Mouse (Mus musculus) gastrocnemius, postnatal 36 days (tissue): ENCODE results near the gene Olfr1381. TPM values are rescaled to one million over a fixed set of nuclear protein-coding genes. Genes with fewer than 3 reads are reported as not detected.
"Not testable (repeated sequence)": the region's sequence is repeated elsewhere in the genome, so short reads cannot be mapped to it uniquely, and the experiment has no call there.

Source experiments
- DNase-seq, 2 experiments: peaks; one replicate each; pipeline ENCODE4 v3.0.0; 2022
- intact Hi-C: fragments of 180-260 bp; cut with DNase I; formaldehyde crosslinking; loops from one replicate; pipeline ENCODE4 v1.15.1; 2025
- long read RNA-seq, 2 experiments: library from polyadenylated mRNA; stranded (forward); transcript quantifications; one replicate each; pipeline ENCODE4 v2.0.0; 2021
- total RNA-seq, 2 experiments: library from RNA; stranded (reverse); gene quantifications; 2 replicates each; pipeline ENCODE4 v1.2.3; 2021

Olfr1381 gene
- total RNA-seq, result not detected
- long read RNA-seq, experiment 1, result 0 reads
- long read RNA-seq, experiment 2, result 0 reads

- DNase-seq, intact Hi-C loops: not testable (repeated sequence)
Measured at GRCm38 (mm10) chr11:49543149-49543548, at the start of gene Olfr1381. TSS of gene Olfr1381 (plus strand) at chr11:49543449.

DNA sequence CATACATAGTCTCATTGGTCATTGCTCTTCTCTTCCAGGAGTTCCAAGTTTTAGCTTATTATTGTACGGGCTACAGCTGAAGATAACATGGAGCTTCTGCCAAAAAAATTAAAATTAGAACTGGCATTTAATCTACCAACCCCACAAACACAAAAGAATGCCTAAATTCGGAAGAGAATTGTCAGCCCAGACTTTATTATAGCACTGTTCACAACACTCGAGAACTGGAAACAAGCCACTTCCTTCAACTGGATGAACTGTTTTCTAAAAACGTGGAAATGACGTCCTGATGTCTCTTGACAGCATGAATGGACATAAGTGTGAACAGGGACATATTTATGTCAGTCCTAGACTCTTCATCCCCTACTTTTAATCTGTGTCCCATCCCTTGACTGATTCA lies 25.2 kb upstream of the Olfr1381 start:
- intact Hi-C loops, result no loop called here
- no peak for DNase-seq

DNA sequence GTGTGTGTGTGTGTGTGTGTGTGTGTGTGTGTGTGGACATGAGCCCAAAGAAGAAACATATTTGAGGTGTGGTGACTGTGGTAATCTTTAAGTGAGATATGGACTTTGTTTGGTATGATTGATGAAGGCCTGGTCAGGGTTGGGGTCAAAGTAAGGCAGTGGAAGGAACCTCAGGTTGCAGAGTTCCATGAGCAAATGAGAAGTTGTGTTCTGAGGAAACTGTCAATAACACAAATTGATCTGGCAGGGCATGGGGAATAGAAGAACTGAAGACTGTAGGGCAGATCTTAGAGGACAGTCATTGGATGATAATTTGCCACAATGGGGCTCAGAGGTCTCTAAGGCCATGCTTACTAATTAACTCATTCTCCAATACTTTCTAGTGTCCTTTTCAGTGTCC lies 23.9 kb upstream of the Olfr1381 start, which contains the start of gene Olfr1383:
TSS of gene Olfr1383 (plus strand) at position 301 of the 400 bp plus-strand sequence.
- DNase-seq, result no peak
- intact Hi-C loops, result no loop called here

- intact Hi-C loops, result no loop called here
Measured at GRCm38 (mm10) chr11:49527947-49528346, 15.3 kb upstream of the Olfr1381 start, which contains the start of gene Olfr1382. TSS of gene Olfr1382 (plus strand) at chr11:49528247.

DNA sequence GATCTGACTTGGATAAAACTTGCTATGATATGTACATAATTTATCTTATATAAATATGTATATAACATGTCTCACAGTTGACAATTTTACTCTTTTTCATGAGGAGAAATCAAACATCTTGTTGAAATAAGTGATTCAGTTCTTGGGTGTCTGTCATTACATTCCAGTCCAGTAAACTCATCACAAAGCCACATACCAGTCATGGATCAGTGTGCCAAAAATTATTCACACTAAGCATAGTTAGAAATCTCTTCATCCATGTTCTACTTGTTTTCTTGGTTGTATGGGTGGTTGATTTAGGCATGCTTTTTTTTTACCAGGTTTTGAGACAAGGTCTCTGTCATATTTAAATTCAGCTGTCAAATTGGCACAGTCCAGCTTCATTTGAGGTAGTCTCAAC lies 10.5 kb upstream of the Olfr1381 start:
- intact Hi-C loops, result no loop called here
- no peak for DNase-seq

More at GRCm38 (mm10) chr11:49527947-49528346, 15.3 kb upstream of the Olfr1381 start, which contains the start of gene Olfr1382:
- DNase-seq, result no peak

- intact Hi-C loops, DNase-seq: not testable (repeated sequence)
Measured at GRCm38 (mm10) chr11:49536631-49537030, 6.6 kb upstream of the Olfr1381 start.

DNA sequence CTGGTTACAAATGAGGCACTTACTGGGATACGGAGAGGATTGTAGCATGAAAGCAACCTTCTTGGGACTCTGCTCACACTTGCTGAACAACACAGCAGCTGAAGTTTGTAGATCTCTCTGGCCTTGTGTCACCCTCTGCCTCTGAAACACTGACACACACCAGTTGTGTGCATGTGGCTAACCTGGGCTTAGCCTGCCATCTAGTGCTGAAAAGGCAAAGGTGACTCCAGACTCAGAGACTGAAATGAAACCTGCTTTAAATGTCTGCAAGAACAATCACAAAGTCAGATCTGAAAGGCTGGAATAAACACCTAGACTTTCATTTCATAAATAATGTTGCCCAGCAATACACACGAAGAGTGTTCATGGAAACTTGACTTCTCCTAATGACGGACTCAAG lies 10.8 kb downstream of the Olfr1381 start:
- intact Hi-C loops, result not testable (repeated sequence)

GRCm38 (mm10) chr11:49556578-49556977 lies 13.3 kb downstream of the Olfr1381 start, which contains the start of gene Olfr1380:
TSS of gene Olfr1380 (plus strand) at chr11:49556878.
- DNase-seq, intact Hi-C loops: not testable (repeated sequence)

More for the DNA sequence above, 10.8 kb downstream of the Olfr1381 start:
- not testable (repeated sequence) for DNase-seq

DNA sequence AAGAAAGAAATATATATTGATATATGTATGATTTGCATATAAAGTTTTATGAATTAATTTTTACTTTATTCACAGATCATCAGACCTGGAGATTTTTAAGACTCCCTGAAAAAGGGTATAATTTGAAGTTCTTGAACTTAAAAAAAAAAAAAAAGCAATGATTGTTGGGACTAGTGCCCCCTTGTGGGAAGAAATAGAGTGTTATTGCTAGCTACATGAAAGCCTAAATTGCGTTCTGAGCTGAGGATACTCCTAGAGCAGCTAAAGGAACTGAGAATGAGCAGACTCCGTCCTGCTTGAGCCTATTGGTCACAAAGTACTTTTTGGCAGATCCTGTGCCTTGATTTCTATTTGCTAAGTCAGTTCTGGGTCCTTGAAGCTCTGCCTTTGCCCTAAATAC lies 31.8 kb downstream of the Olfr1381 start:
- DNase-seq, intact Hi-C loops: not testable (repeated sequence)

GRCm38 (mm10) chr11:49580452-49580851 lies 37.2 kb downstream of the Olfr1381 start:
- not testable (repeated sequence) for DNase-seq

GRCm38 (mm10) chr11:49590213-49590612 lies 47.0 kb downstream of the Olfr1381 start:
- intact Hi-C loops, result no loop called here
- DNase-seq, result no peak

More at GRCm38 (mm10) chr11:49580452-49580851, 37.2 kb downstream of the Olfr1381 start:
- intact Hi-C loops, result not testable (repeated sequence)

GRCm38 (mm10) chr11:49597149-49597548 lies 53.9 kb downstream of the Olfr1381 start:
- intact Hi-C loops, DNase-seq: not testable (repeated sequence)

Other genes starting within 250 kb of the Olfr1381 start
- not detected for gene Olfr10, start 238.7 kb upstream of the Olfr1381 start, total RNA-seq
- not detected for gene Olfr1391, start 220.7 kb upstream of the Olfr1381 start, total RNA-seq
- not detected for gene Olfr1390, start 208.3 kb upstream of the Olfr1381 start, total RNA-seq
- gene Olfr1389, start 120.4 kb upstream of the Olfr1381 start, total RNA-seq, result not detected
- under 1 TPM in 1 of 2 experiments, not detected in 1; 0.08 TPM for gene Olfr1388, start 106.8 kb upstream of the Olfr1381 start, total RNA-seq
- not detected for gene Olfr1387, start 88.1 kb upstream of the Olfr1381 start, total RNA-seq
- not detected for gene Olfr1386, start 78.4 kb upstream of the Olfr1381 start, total RNA-seq
- not detected for gene Olfr1385, start 54.4 kb upstream of the Olfr1381 start, total RNA-seq
- gene Olfr1384, start 36.7 kb upstream of the Olfr1381 start, total RNA-seq, result not detected
- gene Olfr1383, start 23.8 kb upstream of the Olfr1381 start, total RNA-seq, result under 1 TPM in 1 of 2 experiments, not detected in 1; 0.32 TPM
- not detected for gene Olfr1382, start 15.2 kb upstream of the Olfr1381 start, total RNA-seq
- not detected for gene Olfr1380, start 13.4 kb downstream of the Olfr1381 start, total RNA-seq
- 1 to 10 TPM; 1.9 to 2.9 TPM for gene Flt4, start 65.8 kb downstream of the Olfr1381 start, total RNA-seq
- gene Scgb3a1, start 120.2 kb downstream of the Olfr1381 start, total RNA-seq, result not detected
- gene Cnot6, start 169.3 kb downstream of the Olfr1381 start, total RNA-seq, result 10 to 100 TPM in 1 of 2 experiments, 1 to 10 TPM in 1; 9.7 to 10.5 TPM